Mouse (Mus musculus) forebrain, embryonic 15.5 days (tissue): Measurements from ENCODE around the gene Klhl10. TPM values are rescaled to one million over a fixed set of nuclear protein-coding genes. Genes with fewer than 3 reads are reported as not detected.

Source experiments
- ATAC-seq: fragments of 200-750 bp; cut with Nextera tagmentation; replicated peaks from 2 replicates; pipeline ENCODE4 v1.8.0; 2017; ENCODE audit warnings: mild to moderate bottlenecking, moderate TSS enrichment, moderate library complexity
- H3K27ac ChIP-seq: fragments of 300-500 bp; sonication (generic); replicated peaks from 2 replicates; pipeline ENCODE4 v1.5.1; 2015; ENCODE audit warnings: mild to moderate bottlenecking, inconsistent platforms
- H3K27me3 ChIP-seq: fragments of 300-500 bp; sonication (generic); 2 replicates; pipeline ENCODE4 v1.6.1; 2015; ENCODE audit warnings: inconsistent platforms
- H3K36me3 ChIP-seq: fragments of 300-500 bp; sonication (generic); 2 replicates; pipeline ENCODE4 v1.6.1; 2015; ENCODE audit warnings: mild to moderate bottlenecking, inconsistent platforms
- H3K4me1 ChIP-seq: fragments of 300-500 bp; sonication (generic); 2 replicates; pipeline ENCODE4 v1.6.1; 2015; ENCODE audit warnings: inconsistent platforms
- H3K4me2 ChIP-seq: fragments of 300-500 bp; sonication (generic); replicated peaks from 2 replicates; pipeline ENCODE4 v1.6.1; 2015; ENCODE audit warnings: mild to moderate bottlenecking, inconsistent platforms
- H3K4me3 ChIP-seq: fragments of 300-500 bp; sonication (generic); 2 replicates; pipeline ENCODE4 v1.5.1; 2015; ENCODE audit warnings: mild to moderate bottlenecking, inconsistent platforms
- H3K9ac ChIP-seq: fragments of 300-500 bp; sonication (generic); replicated peaks from 2 replicates; pipeline ENCODE4 v1.6.1; 2015; ENCODE audit warnings: mild to moderate bottlenecking, inconsistent platforms
- H3K9me3 ChIP-seq: fragments of 300-500 bp; sonication (generic); 2 replicates; pipeline ENCODE4 v1.6.1; 2016; ENCODE audit warnings: inconsistent platforms
- WGBS: fragments of 180-500 bp; shearing (Covaris S2); methylation state at CpG from one replicate; pipeline ENCODE4 v1.1.7; 2015; ENCODE audit warnings: mixed read lengths; 5-methylcytosine and 5-hydroxymethylcytosine counted together
- polyA plus RNA-seq: library from polyadenylated mRNA; unstranded; fragments of >200 nt; fragmentation: Nextera tagmentation; extraction: Ambion mirVana; gene quantifications from 2 replicates; pipeline ENCODE4 v1.2.1, GENCODE M21; 2015

The Klhl10 gene
- polyA plus RNA-seq, 1 experiment from 2014 or later: 0.67 TPM

DNA sequence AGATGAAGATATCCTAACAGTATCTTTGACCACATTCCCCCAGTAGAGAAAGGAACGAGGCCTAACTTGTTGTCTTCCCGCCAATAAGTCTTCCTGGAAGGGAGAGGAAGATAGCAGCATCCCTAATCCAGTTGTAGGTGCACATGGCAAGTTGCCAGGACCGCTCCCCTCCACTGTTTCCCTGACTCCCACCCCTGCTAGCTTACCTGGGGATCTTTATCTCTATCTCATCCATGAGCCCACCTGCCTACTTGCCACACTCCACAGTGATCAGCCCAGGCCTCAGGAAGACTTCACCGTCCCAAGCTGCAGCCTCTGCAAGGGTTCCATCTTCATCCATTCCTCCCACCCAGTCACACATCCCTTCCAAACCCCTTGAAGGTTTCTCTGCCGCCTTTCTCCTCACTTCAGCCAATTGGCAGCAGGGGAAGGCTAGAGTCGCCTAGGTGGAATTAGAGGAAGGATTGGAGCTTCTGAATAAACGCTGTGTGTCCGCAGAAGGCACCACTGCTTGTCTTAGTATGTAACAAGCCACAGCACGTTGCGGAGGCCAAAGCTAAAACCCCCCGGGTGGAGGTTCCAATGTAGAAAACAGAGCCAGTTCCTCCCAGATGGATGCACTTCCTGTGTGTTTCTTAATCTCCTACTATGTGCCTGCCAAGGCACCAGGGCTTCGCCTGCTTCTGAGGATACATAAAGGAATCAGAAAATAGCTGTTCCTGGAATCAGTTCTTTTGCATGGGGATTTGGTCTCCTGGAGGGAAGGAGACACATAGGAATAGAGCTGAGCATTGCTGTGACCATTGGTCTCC, 41.8 kb upstream of the Klhl10 start:
- H3K4me1 ChIP-seq: peaks cover 30% of the 10 kb centered on the region
- H3K4me3 ChIP-seq: no peak overlapping the region
- WGBS: 73% methylated on average over 12 of the region's 12 CpGs
- H3K4me2 ChIP-seq: no peak overlapping the region
- H3K9ac ChIP-seq: no peak overlapping the region
- no peaks in the 10 kb centered on the region for H3K9me3 ChIP-seq
- H3K27me3 ChIP-seq: peaks cover 13% of the 10 kb centered on the region; the same call in 1 of the 2 replicates
- no peak overlapping the region for H3K27ac ChIP-seq
- no peak for ATAC-seq
- H3K36me3 ChIP-seq: no peaks in the 10 kb centered on the region

DNA sequence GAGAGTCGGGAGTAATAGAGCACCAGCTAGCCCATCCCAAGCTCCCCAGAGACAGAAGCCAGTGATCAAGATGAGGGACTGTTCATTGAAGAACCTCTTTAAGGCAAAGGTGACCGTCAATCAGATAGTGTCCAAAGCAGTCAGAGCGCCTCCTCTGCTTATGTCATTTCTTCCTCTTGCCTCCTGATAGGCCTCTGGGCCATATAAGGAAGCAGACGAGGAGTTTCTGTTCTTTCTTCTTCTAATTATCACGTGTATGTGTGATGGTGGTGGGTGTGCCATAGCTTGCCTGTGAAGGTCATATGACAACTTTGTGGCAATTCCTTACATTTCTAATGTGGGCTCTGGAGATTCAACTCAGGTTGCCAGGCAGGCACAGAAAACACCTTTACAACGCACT, 40.9 kb upstream of the Klhl10 start:
- peaks cover 21% of the 10 kb centered on the region for H3K4me1 ChIP-seq
- H3K9ac ChIP-seq: no peak overlapping the region
- no peaks in the 10 kb centered on the region for H3K9me3 ChIP-seq
- H3K27me3 ChIP-seq: peaks cover 7% of the 10 kb centered on the region; the same call in 1 of the 2 replicates
- H3K4me2 ChIP-seq: no peak overlapping the region
- WGBS: 84% methylated on average over 6 of the region's 6 CpGs
- no peak for ATAC-seq
- H3K36me3 ChIP-seq: no peaks in the 10 kb centered on the region
- no peak overlapping the region for H3K27ac ChIP-seq
- no peak overlapping the region for H3K4me3 ChIP-seq

DNA sequence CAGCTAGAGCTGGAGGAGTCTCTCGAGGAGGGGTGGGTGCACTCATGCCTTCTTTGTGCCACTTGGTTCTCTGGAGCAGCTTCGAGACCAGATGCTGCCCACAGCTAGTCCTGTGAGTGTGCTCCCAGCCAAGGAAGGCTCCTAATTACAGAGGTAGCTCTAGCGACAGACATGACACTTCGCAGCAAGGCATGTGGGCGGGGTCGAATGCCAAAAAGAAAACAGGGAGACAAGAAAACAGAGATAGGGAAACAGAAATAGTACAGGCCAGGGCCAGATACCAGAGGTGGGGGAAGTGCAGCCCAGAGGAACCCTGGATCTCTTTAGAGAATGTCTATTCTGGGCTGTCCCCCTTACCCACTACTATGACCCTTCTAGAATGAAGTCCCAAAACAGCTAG, 39.5 kb upstream of the Klhl10 start:
- no peaks in the 10 kb centered on the region for H3K36me3 ChIP-seq
- no peaks in the 10 kb centered on the region for H3K9me3 ChIP-seq
- ATAC-seq: no peak
- no peak overlapping the region for H3K27ac ChIP-seq
- H3K9ac ChIP-seq: no peak overlapping the region
- peaks cover 7% of the 10 kb centered on the region for H3K4me1 ChIP-seq
- H3K27me3 ChIP-seq: no peaks in the 10 kb centered on the region
- H3K4me3 ChIP-seq: no peak overlapping the region
- 51% methylated on average over 6 of the region's 6 CpGs for WGBS
- H3K4me2 ChIP-seq: no peak overlapping the region

GRCm38 (mm10) chr11:100402682-100403081, 39.0 kb upstream of the Klhl10 start:
- WGBS: 60% methylated on average over 2 of the region's 2 CpGs
- H3K9me3 ChIP-seq: no peaks in the 10 kb centered on the region
- H3K4me3 ChIP-seq: no peak overlapping the region
- no peak overlapping the region for H3K9ac ChIP-seq
- no peak overlapping the region for H3K4me2 ChIP-seq
- H3K36me3 ChIP-seq: no peaks in the 10 kb centered on the region
- H3K27ac ChIP-seq: no peak overlapping the region
- no peaks in the 10 kb centered on the region for H3K27me3 ChIP-seq
- ATAC-seq: no peak
- peaks cover 5% of the 10 kb centered on the region; the same call in 1 of the 2 replicates for H3K4me1 ChIP-seq

- H3K36me3 ChIP-seq: no peaks in the 10 kb centered on the region
- H3K4me3 ChIP-seq: no peak overlapping the region
- 0 out of 2 replicates have a peak, but pooled peaks cover 3% of the 10 kb centered on the region for H3K4me1 ChIP-seq
- no peaks in the 10 kb centered on the region for H3K27me3 ChIP-seq
- no peak overlapping the region for H3K9ac ChIP-seq
- no peaks in the 10 kb centered on the region for H3K9me3 ChIP-seq
- 76% methylated on average over 10 of the region's 10 CpGs for WGBS
- no peak for ATAC-seq
- no peak overlapping the region for H3K4me2 ChIP-seq
- H3K27ac ChIP-seq: no peak overlapping the region
Measured at GRCm38 (mm10) chr11:100403445-100404134, 38.1 kb upstream of the Klhl10 start.

- no peak overlapping the region for H3K4me3 ChIP-seq
- ATAC-seq: no peak
- no peaks in the 10 kb centered on the region for H3K9me3 ChIP-seq
- H3K36me3 ChIP-seq: no peaks in the 10 kb centered on the region
- 0 out of 2 replicates have a peak, but pooled peaks cover 3% of the 10 kb centered on the region for H3K4me1 ChIP-seq
- H3K27me3 ChIP-seq: no peaks in the 10 kb centered on the region
- H3K27ac ChIP-seq: no peak overlapping the region
- no peak overlapping the region for H3K4me2 ChIP-seq
- H3K9ac ChIP-seq: no peak overlapping the region
- 84% methylated on average over 3 of the region's 3 CpGs for WGBS
Measured at GRCm38 (mm10) chr11:100404456-100405074, 37.2 kb upstream of the Klhl10 start.

- WGBS: 81% methylated on average over 8 of the region's 8 CpGs
- Histone ChIP-seq H3K9me3 (no peaks in the 10 kb centered on the region), H3K27me3 (no peaks in the 10 kb centered on the region), H3K36me3 (no peaks in the 10 kb centered on the region), H3K4me1 (0 out of 2 replicates have a peak, but pooled peaks cover 3% of the 10 kb centered on the region), H3K4me2 (no peak overlapping the region), H3K4me3 (no peak overlapping the region), H3K9ac (no peak overlapping the region), H3K27ac (no peak overlapping the region)
- no peak for ATAC-seq
Measured at GRCm38 (mm10) chr11:100406273-100406672, 35.4 kb upstream of the Klhl10 start.

GRCm38 (mm10) chr11:100406995-100407705, 34.6 kb upstream of the Klhl10 start:
- H3K27ac ChIP-seq: no peak overlapping the region
- no peaks in the 10 kb centered on the region for H3K36me3 ChIP-seq
- no peaks in the 10 kb centered on the region for H3K27me3 ChIP-seq
- no peak for ATAC-seq
- WGBS: 80% methylated on average over 5 of the region's 5 CpGs
- H3K9ac ChIP-seq: no peak overlapping the region
- H3K4me2 ChIP-seq: no peak overlapping the region
- H3K9me3 ChIP-seq: no peaks in the 10 kb centered on the region
- H3K4me1 ChIP-seq: 0 out of 2 replicates have a peak, but pooled peaks cover 2% of the 10 kb centered on the region
- no peak overlapping the region for H3K4me3 ChIP-seq

DNA sequence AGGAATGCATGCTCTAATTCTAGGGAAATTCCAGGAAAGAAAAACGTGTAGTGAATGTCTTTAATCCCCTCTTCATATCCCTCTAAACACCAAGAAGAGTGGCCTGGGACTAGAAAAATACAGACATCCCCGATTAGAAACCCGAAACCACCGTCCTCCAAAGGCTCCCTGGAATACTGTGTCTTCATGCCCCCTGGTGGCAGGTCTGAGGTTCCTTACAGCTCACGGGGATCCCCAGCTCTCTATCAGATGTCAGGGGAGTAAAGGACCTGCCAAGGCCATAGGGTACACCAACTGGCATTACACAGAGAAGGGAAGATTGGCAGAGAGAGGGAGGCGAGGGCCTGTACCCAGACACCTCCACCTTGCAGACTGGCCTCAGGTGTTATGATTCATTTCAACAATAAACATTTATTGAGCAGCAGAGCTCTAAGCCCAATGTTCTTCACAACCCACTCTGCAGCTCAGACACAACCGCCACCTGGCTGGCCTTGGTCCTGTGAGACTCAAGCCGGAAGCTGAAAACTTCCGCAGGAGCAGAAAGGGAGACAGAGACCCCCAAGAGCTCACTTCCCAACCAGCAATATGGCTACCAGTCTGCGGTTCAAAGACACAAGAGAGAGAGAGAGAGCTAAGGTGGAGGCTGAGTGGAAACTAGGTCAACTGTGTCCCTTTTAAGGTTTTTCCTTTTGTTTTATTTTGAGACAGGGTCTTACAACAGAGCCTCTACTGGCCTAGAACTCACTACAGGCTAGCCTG, 33.5 kb upstream of the Klhl10 start:
- H3K27me3 ChIP-seq: no peaks in the 10 kb centered on the region
- H3K9ac ChIP-seq: no peak overlapping the region
- no peak overlapping the region for H3K4me2 ChIP-seq
- H3K36me3 ChIP-seq: no peaks in the 10 kb centered on the region
- no peaks in the 10 kb centered on the region for H3K9me3 ChIP-seq
- peaks cover 4% of the 10 kb centered on the region for H3K4me1 ChIP-seq
- H3K4me3 ChIP-seq: no peak overlapping the region
- H3K27ac ChIP-seq: no peak overlapping the region
- 47% methylated on average over 10 of the region's 10 CpGs for WGBS
- ATAC-seq: no peak; the same call in 1 of the 2 replicates

DNA sequence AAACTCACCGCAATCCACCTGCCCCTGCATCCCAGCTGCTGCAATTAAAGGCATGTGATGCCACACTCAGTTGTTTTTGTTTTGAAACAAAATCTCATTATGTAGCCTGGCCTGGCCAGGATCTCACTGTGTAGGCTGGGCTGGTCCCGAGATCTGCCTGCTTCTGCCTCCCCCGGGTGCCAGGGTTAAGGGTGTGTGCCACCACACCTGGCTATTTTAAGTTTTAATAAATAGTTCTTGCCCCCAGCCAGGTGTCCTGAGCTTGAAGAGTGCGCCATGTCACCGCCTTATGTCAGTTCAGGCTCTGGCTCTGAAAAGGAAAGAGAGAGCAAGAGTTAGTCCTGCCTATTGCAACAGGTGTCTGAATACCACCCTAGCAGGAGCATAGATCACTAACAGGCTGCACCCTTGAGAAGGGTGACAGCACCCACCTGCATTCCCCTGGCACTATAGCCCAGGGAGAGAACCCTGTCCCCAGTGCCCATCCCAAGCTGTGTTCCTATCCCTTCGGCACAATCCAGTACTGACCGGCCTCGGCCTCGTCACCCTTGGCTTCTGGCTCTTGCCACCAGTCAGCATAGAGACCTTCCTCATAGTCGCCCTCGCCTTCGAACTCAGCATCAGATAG, 32.8 kb upstream of the Klhl10 start:
- Histone ChIP-seq H3K36me3 (no peaks in the 10 kb centered on the region), H3K4me1 (peaks cover 11% of the 10 kb centered on the region), H3K4me3 (no peak overlapping the region), H3K4me2 (no peak overlapping the region), H3K27ac (no peak overlapping the region), H3K9me3 (no peaks in the 10 kb centered on the region), H3K9ac (no peak overlapping the region), H3K27me3 (no peaks in the 10 kb centered on the region)
- WGBS: 90% methylated on average over 12 of the region's 12 CpGs
- ATAC-seq: no peak

DNA sequence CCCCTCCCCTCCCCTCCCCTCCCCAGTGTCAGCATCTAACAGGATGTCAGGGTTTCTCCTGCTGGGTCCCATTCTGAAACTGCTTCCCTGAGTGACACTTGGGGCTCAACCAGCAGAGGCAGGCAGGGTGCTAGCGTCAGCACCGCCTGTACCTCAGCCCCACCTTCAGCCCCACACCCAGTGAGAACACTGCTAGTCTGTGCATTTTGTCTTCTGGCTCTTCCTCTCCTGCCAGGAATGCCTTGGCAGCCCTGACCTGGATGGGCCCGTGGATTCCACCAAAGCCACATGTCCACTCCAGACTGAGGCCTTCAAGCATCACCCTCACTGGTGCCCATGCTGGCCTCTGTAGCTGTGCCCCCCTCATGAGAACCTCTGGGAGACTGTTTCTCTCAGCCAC, 32.0 kb upstream of the Klhl10 start:
- WGBS: 90% methylated on average over 3 of the region's 3 CpGs
- Histone ChIP-seq H3K4me2 (no peak overlapping the region), H3K9me3 (no peaks in the 10 kb centered on the region), H3K36me3 (no peaks in the 10 kb centered on the region), H3K4me1 (peaks cover 14% of the 10 kb centered on the region), H3K27me3 (no peaks in the 10 kb centered on the region), H3K27ac (no peak overlapping the region), H3K4me3 (no peak overlapping the region), H3K9ac (no peak overlapping the region)
- no peak for ATAC-seq
